Comparison of ENCODE assay signal across 11 mouse cellular contexts in the genomic region with DNA sequence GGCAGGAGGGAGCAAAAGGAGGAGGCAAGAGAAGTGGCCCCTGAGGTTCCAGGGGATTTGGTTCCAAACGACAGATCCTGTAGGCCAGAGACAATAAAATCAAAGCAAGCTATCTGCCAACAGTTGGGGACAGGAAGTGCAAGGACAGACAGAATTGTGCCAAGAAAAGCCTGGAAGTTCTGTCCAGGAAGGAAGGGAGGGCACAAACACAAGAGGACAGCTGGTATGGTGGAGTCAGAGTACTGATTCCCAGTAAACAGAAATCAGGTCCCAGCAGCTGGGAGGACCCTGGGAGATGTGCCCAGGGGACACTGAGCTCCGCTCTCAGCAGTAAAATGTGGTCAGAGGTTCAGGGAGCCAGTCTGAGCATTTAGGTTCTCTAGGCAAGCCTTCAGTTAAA. TPM values are rescaled to one million over a fixed set of nuclear protein-coding genes. Genes with fewer than 3 reads are reported as not detected.
DNase-seq lines count a peak whose midpoint lies in the region; ATAC-seq lines count a peak whose summit lies in the region.
"Had no signal": no experiment of that assay in that cellular context is flagged by ENCODE, and none has a peak within 500 bp of the region (broad histone marks: within the 10 kb centered on the region; RNA-seq: fewer than 3 reads in every experiment).

No protein-coding gene starts in this region.

- no peak overlapping the region for H3K4me2 ChIP-seq in forebrain, embryonic 13.5 days
- H3K4me2 ChIP-seq: midbrain, embryonic 13.5 days had no signal

- H3K4me1 ChIP-seq in embryonic facial prominence, embryonic 10.5 days: peaks cover 36% of the 10 kb centered on the region
- no peaks in the 10 kb centered on the region for H3K4me1 ChIP-seq in forebrain, embryonic 13.5 days

- H3K27ac ChIP-seq in embryonic facial prominence, embryonic 10.5 days (replicated peaks): peak overlapping the region; percentile 30; the same call in 1 of the 2 replicates
- no peak overlapping the region for H3K27ac ChIP-seq in forebrain, embryonic 13.5 days
- H3K27ac ChIP-seq: hindbrain, postnatal 0 days; midbrain, embryonic 13.5 days had no signal

- intact Hi-C loops in heart, postnatal 10 days (cut with DNase I): loop anchor here (5.0 kb wide), 1 partner anchor 36 kb away; a partner anchor contains a TSS

- H3K9me3 ChIP-seq in embryonic facial prominence, embryonic 10.5 days: no peaks in the 10 kb centered on the region
- H3K9me3 ChIP-seq in forebrain, embryonic 13.5 days (replicated peaks): no peaks in the 10 kb centered on the region
- H3K9me3 ChIP-seq: midbrain, embryonic 13.5 days had no signal

- no peak overlapping the region for H3K9ac ChIP-seq in forebrain, embryonic 13.5 days
- H3K9ac ChIP-seq: midbrain, embryonic 13.5 days had no signal

- 58% methylated on average over 2 of the region's 2 CpGs for WGBS in embryonic facial prominence, embryonic 10.5 days
- WGBS in forebrain, embryonic 13.5 days: 64% methylated on average over 2 of the region's 2 CpGs

- no peak for ATAC-seq in forebrain, embryonic 13.5 days
- ATAC-seq: hindbrain, postnatal 0 days; midbrain, embryonic 13.5 days had no signal

- H3K36me3 ChIP-seq in embryonic facial prominence, embryonic 10.5 days (replicated peaks): no peaks in the 10 kb centered on the region
- H3K36me3 ChIP-seq in forebrain, embryonic 13.5 days (ENCODE audit: poor library complexity, severe bottlenecking): no peaks in the 10 kb centered on the region
- H3K36me3 ChIP-seq: midbrain, embryonic 13.5 days had no signal

- no peaks in the 10 kb centered on the region for H3K27me3 ChIP-seq in embryonic facial prominence, embryonic 10.5 days (replicated peaks; ENCODE audit: low read depth, poor library complexity, severe bottlenecking)
- no peaks in the 10 kb centered on the region for H3K27me3 ChIP-seq in forebrain, embryonic 13.5 days
- H3K27me3 ChIP-seq: midbrain, embryonic 13.5 days had no signal

- DNase-seq in kidney, adult 18-20 months: peak; percentile 28
- no peak for DNase-seq in kidney, postnatal 4 days
- DNase-seq in embryonic facial prominence, embryonic 10.5 days (ENCODE audit: low spot score): no peak
- peak; percentile 25 to 52 for DNase-seq in heart, postnatal 10 days
- DNase-seq in lung, postnatal 10 days: peak; percentile 73
- no peak for DNase-seq in frontal cortex, postnatal 14 days (ENCODE audit: low spot score in 2 of 2)
- DNase-seq in left cerebral cortex, adult 9 months (ENCODE audit: low spot score in 2 of 2): no peak
- DNase-seq: right cerebral cortex, adult 18-20 months had no signal

- no peak overlapping the region for H3K4me3 ChIP-seq in embryonic facial prominence, embryonic 10.5 days
- H3K4me3 ChIP-seq in forebrain, embryonic 13.5 days: no peak overlapping the region
- H3K4me3 ChIP-seq: midbrain, embryonic 13.5 days had no signal

RNA-seq across cellular contexts. Expression of a gene that starts 38.2 kb away (rescaled TPM):
- polyA plus RNA-seq in embryonic facial prominence, embryonic 10.5 days (2016; fragmentation: Nextera tagmentation; extraction: Ambion mirVana): 8.8 and 9.9 TPM in 2 replicates
- total RNA-seq in heart, postnatal 10 days (2021): 10 to 100 TPM; 20.9 to 23.0 TPM
- 4.6 and 6.2 TPM in 2 replicates for polyA plus RNA-seq in forebrain, embryonic 13.5 days (2015; fragmentation: Nextera tagmentation; extraction: Ambion mirVana)

Comparison
In these comparisons a context has a peak if more than half of its experiments do, and no peak if none do; other contexts are left out.
1. DNase-seq: peak in kidney, adult 18-20 months (single experiment), heart, postnatal 10 days (2 of 2) and lung, postnatal 10 days (single experiment); none in kidney, postnatal 4 days (0 of 2), embryonic facial prominence, embryonic 10.5 days (single experiment), frontal cortex, postnatal 14 days (0 of 2) and left cerebral cortex, adult 9 months (0 of 2).